Mouse (Mus musculus): ENCODE measurements around the gene Acp5.

The Acp5 gene

GRCm38 (mm10) chr9:22143108-22144037 lies 7.9 kb upstream of the Acp5 start:
- in situ Hi-C loops (cut with MseI, MboI), result loop anchor here (10.0 kb wide), 1 partner anchor 79 kb away; no protein-coding TSS in a partner anchor

- in situ Hi-C loops (cut with MseI, MboI), result loop anchor here (10.0 kb wide), 1 partner anchor 75 kb away; no protein-coding TSS in a partner anchor
Observed at GRCm38 (mm10) chr9:22139746-22140145, 4.2 kb upstream of the Acp5 start.

- in situ Hi-C loops (cut with MseI, MboI), result no loop called here
Observed at GRCm38 (mm10) chr9:22138480-22138879, 3.0 kb upstream of the Acp5 start.

- in situ Hi-C loops (cut with MseI, MboI), result no loop called here
Observed at GRCm38 (mm10) chr9:22136765-22137547, 1.4 kb upstream of the Acp5 start.

- in situ Hi-C loops (cut with MseI, MboI), result no loop called here
Observed at GRCm38 (mm10) chr9:22134988-22135643, 395 bp downstream of the Acp5 start.

- in situ Hi-C loops (cut with MseI, MboI), result no loop called here
Observed at GRCm38 (mm10) chr9:22134246-22134890, 1.1 kb downstream of the Acp5 start.

- in situ Hi-C loops (cut with MseI, MboI), result no loop called here
Observed at GRCm38 (mm10) chr9:22132220-22132619, 3.3 kb downstream of the Acp5 start.

- in situ Hi-C loops (cut with MseI, MboI), result no loop called here
Observed at GRCm38 (mm10) chr9:22131226-22131981, 4.1 kb downstream of the Acp5 start.

- in situ Hi-C loops (cut with MseI, MboI), result no loop called here
Observed at GRCm38 (mm10) chr9:22125246-22126027, 10.1 kb downstream of the Acp5 start.

- in situ Hi-C loops (cut with MseI, MboI), result no loop called here
Observed at GRCm38 (mm10) chr9:22124169-22124568, 11.3 kb downstream of the Acp5 start.

- in situ Hi-C loops (cut with MseI, MboI), result no loop called here
Observed at GRCm38 (mm10) chr9:22123069-22123609, 12.4 kb downstream of the Acp5 start.

GRCm38 (mm10) chr9:22122005-22122404 lies 13.5 kb downstream of the Acp5 start:
- in situ Hi-C loops (cut with MseI, MboI), result no loop called here

- in situ Hi-C loops (cut with MseI, MboI), result no loop called here
Observed at GRCm38 (mm10) chr9:22121545-22121944, 14.0 kb downstream of the Acp5 start.

GRCm38 (mm10) chr9:22119543-22119942 lies 16.0 kb downstream of the Acp5 start:
- in situ Hi-C loops (cut with MseI, MboI), result no loop called here

- in situ Hi-C loops (cut with MseI, MboI), result no loop called here
Observed at GRCm38 (mm10) chr9:22117754-22118456, 17.6 kb downstream of the Acp5 start.

GRCm38 (mm10) chr9:22116740-22117426 lies 18.6 kb downstream of the Acp5 start, which contains the start of gene Elof1:
TSS of gene Elof1 (minus strand) at chr9:22117172.
- in situ Hi-C loops (cut with MseI, MboI), result no loop called here

GRCm38 (mm10) chr9:22116086-22116485 lies 19.4 kb downstream of the Acp5 start:
- in situ Hi-C loops (cut with MseI, MboI), result no loop called here

GRCm38 (mm10) chr9:22115635-22116034 lies 19.9 kb downstream of the Acp5 start:
- in situ Hi-C loops (cut with MseI, MboI), result no loop called here

All from mouse trophoblast stem cell (cell line).